Mouse (Mus musculus): Measurements from ENCODE around the gene Rps12-ps3. TPM values are rescaled to one million over a fixed set of nuclear protein-coding genes. Genes with fewer than 3 reads are reported as not detected.

Rps12-ps3 gene
- 5.6 and 40.0 TPM in 2 replicates for polyA plus RNA-seq (2012; ENCODE audit: insufficient read depth, low replicate concordance)

- no peak for TF ChIP-seq GATA1 (IDR thresholded peaks at IDR 0.05; ENCODE audit: borderline replicate concordance, low read length)
- no peak for TF ChIP-seq FLI1 (IDR thresholded peaks at IDR 0.05; ENCODE audit: low read length)
- H3K9me3 ChIP-seq = no peaks in the 10 kb centered on the region
- H3K36me3 ChIP-seq (replicated peaks; ENCODE audit: low read length) = peaks cover 45% of the 10 kb centered on the region
- no peak within 1 kb of the TSS for H3K4me3 ChIP-seq (replicated peaks)
- peaks cover 41% of the 10 kb centered on the region for H3K4me1 ChIP-seq
- no peaks in the 10 kb centered on the region for H3K27me3 ChIP-seq (replicated peaks)
These were observed at the start of gene Rps12-ps3 for GRCm38 (mm10) chr19:59321990-59322389. Gene Rps12-ps3, plus strand, starts transcription at chr19:59322290.

GRCm38 (mm10) chr19:59273190-59273589 lies 48.9 kb upstream of the Rps12-ps3 start:
- H3K36me3 ChIP-seq (replicated peaks; ENCODE audit: low read length) = peaks cover 65% of the 10 kb centered on the region
- H3K4me3 ChIP-seq (replicated peaks) = no peak overlapping the region

GRCm38 (mm10) chr19:59276354-59276753 lies 45.7 kb upstream of the Rps12-ps3 start:
- H3K9me3 ChIP-seq = peaks cover 21% of the 10 kb centered on the region
- no peak overlapping the region for H3K4me3 ChIP-seq (replicated peaks)
- TF ChIP-seq GATA1 (IDR thresholded peaks at IDR 0.05; ENCODE audit: borderline replicate concordance, low read length) = no peak
- TF ChIP-seq FLI1 (IDR thresholded peaks at IDR 0.05; ENCODE audit: low read length) = no peak
- H3K36me3 ChIP-seq (replicated peaks; ENCODE audit: low read length) = peaks cover 81% of the 10 kb centered on the region
- peaks cover 7% of the 10 kb centered on the region for H3K4me1 ChIP-seq
- H3K27me3 ChIP-seq (replicated peaks) = no peaks in the 10 kb centered on the region

More at GRCm38 (mm10) chr19:59273190-59273589, 48.9 kb upstream of the Rps12-ps3 start:
- TF ChIP-seq GATA1 (IDR thresholded peaks at IDR 0.05; ENCODE audit: borderline replicate concordance, low read length) = no peak
- no peak for TF ChIP-seq FLI1 (IDR thresholded peaks at IDR 0.05; ENCODE audit: low read length)
- Histone ChIP-seq H3K9me3 (no peaks in the 10 kb centered on the region), H3K27me3 (replicated peaks) (peaks cover 2% of the 10 kb centered on the region), H3K4me1 (peaks cover 4% of the 10 kb centered on the region; the same call in 1 of the 2 replicates)

- Histone ChIP-seq H3K4me3 (replicated peaks) (no peak overlapping the region), H3K27me3 (replicated peaks) (no peaks in the 10 kb centered on the region), H3K9me3 (peaks cover 21% of the 10 kb centered on the region), H3K36me3 (replicated peaks; ENCODE audit: low read length) (peaks cover 85% of the 10 kb centered on the region), H3K4me1 (peaks cover 7% of the 10 kb centered on the region)
- TF ChIP-seq GATA1 (IDR thresholded peaks at IDR 0.05; ENCODE audit: borderline replicate concordance, low read length) (no peak), FLI1 (IDR thresholded peaks at IDR 0.05; ENCODE audit: low read length) (no peak)
These were observed 41.2 kb upstream of the Rps12-ps3 start for GRCm38 (mm10) chr19:59280841-59281240.

GRCm38 (mm10) chr19:59282001-59282400 lies 40.1 kb upstream of the Rps12-ps3 start:
- peaks cover 7% of the 10 kb centered on the region for H3K4me1 ChIP-seq
- peaks cover 21% of the 10 kb centered on the region for H3K9me3 ChIP-seq
- TF ChIP-seq GATA1 (IDR thresholded peaks at IDR 0.05; ENCODE audit: borderline replicate concordance, low read length) (no peak), FLI1 (IDR thresholded peaks at IDR 0.05; ENCODE audit: low read length) (no peak)
- no peak overlapping the region for H3K4me3 ChIP-seq (replicated peaks)
- peaks cover 83% of the 10 kb centered on the region for H3K36me3 ChIP-seq (replicated peaks; ENCODE audit: low read length)
- no peaks in the 10 kb centered on the region for H3K27me3 ChIP-seq (replicated peaks)

- no peak for TF ChIP-seq GATA1 (IDR thresholded peaks at IDR 0.05; ENCODE audit: borderline replicate concordance, low read length)
- TF ChIP-seq FLI1 (IDR thresholded peaks at IDR 0.05; ENCODE audit: low read length) = no peak
- Histone ChIP-seq H3K4me3 (replicated peaks) (no peak overlapping the region), H3K9me3 (no peaks in the 10 kb centered on the region), H3K27me3 (replicated peaks) (no peaks in the 10 kb centered on the region), H3K36me3 (replicated peaks; ENCODE audit: low read length) (peaks cover 65% of the 10 kb centered on the region), H3K4me1 (peaks cover 15% of the 10 kb centered on the region)
These were observed 33.0 kb upstream of the Rps12-ps3 start for GRCm38 (mm10) chr19:59289042-59289441.

- Histone ChIP-seq H3K4me3 (replicated peaks) (no peak overlapping the region), H3K27me3 (replicated peaks) (no peaks in the 10 kb centered on the region), H3K4me1 (peaks cover 15% of the 10 kb centered on the region), H3K36me3 (replicated peaks; ENCODE audit: low read length) (peaks cover 66% of the 10 kb centered on the region), H3K9me3 (no peaks in the 10 kb centered on the region)
- TF ChIP-seq GATA1 (IDR thresholded peaks at IDR 0.05; ENCODE audit: borderline replicate concordance, low read length) = no peak
- no peak for TF ChIP-seq FLI1 (IDR thresholded peaks at IDR 0.05; ENCODE audit: low read length)
These were observed 32.3 kb upstream of the Rps12-ps3 start for GRCm38 (mm10) chr19:59289811-59290210.

- Histone ChIP-seq H3K36me3 (replicated peaks; ENCODE audit: low read length) (peaks cover 59% of the 10 kb centered on the region), H3K9me3 (no peaks in the 10 kb centered on the region)
These were observed 29.8 kb upstream of the Rps12-ps3 start for GRCm38 (mm10) chr19:59292183-59292839.

GRCm38 (mm10) chr19:59315308-59315707 lies 6.8 kb upstream of the Rps12-ps3 start:
- H3K4me3 ChIP-seq (replicated peaks) = no peak overlapping the region
- peaks cover 49% of the 10 kb centered on the region for H3K4me1 ChIP-seq
- H3K36me3 ChIP-seq (replicated peaks; ENCODE audit: low read length) = peaks cover 38% of the 10 kb centered on the region
- TF ChIP-seq FLI1 (IDR thresholded peaks at IDR 0.05; ENCODE audit: low read length) = no peak
- TF ChIP-seq GATA1 (IDR thresholded peaks at IDR 0.05; ENCODE audit: borderline replicate concordance, low read length) = no peak
- H3K27me3 ChIP-seq (replicated peaks) = no peaks in the 10 kb centered on the region
- H3K9me3 ChIP-seq = no peaks in the 10 kb centered on the region

More at GRCm38 (mm10) chr19:59292183-59292839, 29.8 kb upstream of the Rps12-ps3 start:
- no peak for TF ChIP-seq FLI1 (IDR thresholded peaks at IDR 0.05; ENCODE audit: low read length)
- no peak for TF ChIP-seq GATA1 (IDR thresholded peaks at IDR 0.05; ENCODE audit: borderline replicate concordance, low read length)
- Histone ChIP-seq H3K4me1 (peaks cover 15% of the 10 kb centered on the region), H3K27me3 (replicated peaks) (no peaks in the 10 kb centered on the region), H3K4me3 (replicated peaks) (no peak overlapping the region)

- peaks cover 45% of the 10 kb centered on the region for H3K4me1 ChIP-seq
- H3K9me3 ChIP-seq = no peaks in the 10 kb centered on the region
- peaks cover 38% of the 10 kb centered on the region for H3K36me3 ChIP-seq (replicated peaks; ENCODE audit: low read length)
- H3K27me3 ChIP-seq (replicated peaks) = no peaks in the 10 kb centered on the region
- H3K4me3 ChIP-seq (replicated peaks) = no peak overlapping the region
- no peak for TF ChIP-seq FLI1 (IDR thresholded peaks at IDR 0.05; ENCODE audit: low read length)
- no peak for TF ChIP-seq GATA1 (IDR thresholded peaks at IDR 0.05; ENCODE audit: borderline replicate concordance, low read length)
These were observed 5.5 kb upstream of the Rps12-ps3 start for GRCm38 (mm10) chr19:59316571-59316970.

All from megakaryocyte, embryonic 14.5 days (primary cell).